Mouse (Mus musculus) thymus, adult 2 months (tissue): ENCODE measurements at regions not wholly inside any gene's neighbourhood (a gene's known extent, or its start where the extent isn't known, plus 50 kb on each side); places are given as distances from the start of the nearest gene placed in this dataset.

ENCODE experiments used
- CTCF ChIP-seq: fragments of 200-500 bp; IDR thresholded peaks from 2 replicates; pipeline ENCODE4 v1.5.1; 2012; ENCODE audit warnings: mild to moderate bottlenecking, control low read depth, low read length, moderate library complexity, borderline replicate concordance; ENCODE audit not compliant: control insufficient read depth, poor library complexity, insufficient read depth; ENCODE audit errors: extremely low read depth
- POLR2A ChIP-seq: fragments of 200-500 bp; IDR thresholded peaks from 2 replicates; pipeline ENCODE4 v1.6.1; 2012; ENCODE audit warnings: mild to moderate bottlenecking, low read length, control low read depth, moderate library complexity; ENCODE audit not compliant: control insufficient read depth, poor library complexity, insufficient read depth; ENCODE audit errors: extremely low read depth

GRCm38 (mm10) chr4:106255959-106256609, 59.9 kb upstream of the Usp24 start:
- TF ChIP-seq POLR2A = no peak
- TF ChIP-seq CTCF = no peak
